Comparison of ENCODE assay signal across 8 mouse cellular contexts in genomic region chr7:92876538-92876937, GRCm38 (mm10). TPM values are rescaled to one million over a fixed set of nuclear protein-coding genes. Genes with fewer than 3 reads are reported as not detected.
A peak's percentile ranks its signal among the peaks of the same experiment; 100 is the strongest.
DNase-seq lines count a peak whose midpoint lies in the region; ATAC-seq and TF ChIP-seq lines count a peak whose summit lies in the region.

No protein-coding gene starts in this region.

- H3K4me3 ChIP-seq in kidney, adult 2 months (ENCODE audit: insufficient read depth, low read depth, low read length): peak overlapping the region; percentile 21; the same call in 1 of the 2 replicates
- H3K4me3 ChIP-seq in intestine, embryonic 15.5 days (replicated peaks): peak overlapping the region; percentile 21
- no peak overlapping the region for H3K4me3 ChIP-seq in midbrain, postnatal 0 days (ENCODE audit: low read depth, low read length)

- TF ChIP-seq CTCF in kidney, adult 2 months (conservative IDR thresholded peaks at IDR 0.05; ENCODE audit: insufficient read depth, insufficient read length, low read depth, low read length): no peak
- TF ChIP-seq CTCF in midbrain, postnatal 0 days (IDR thresholded peaks at IDR 0.05): no peak

- H3K36me3 ChIP-seq in kidney, adult 2 months (ENCODE audit: control insufficient read depth, insufficient read depth, low read length): no peaks in the 10 kb centered on the region
- H3K36me3 ChIP-seq in intestine, embryonic 15.5 days: no peaks in the 10 kb centered on the region
- no peaks in the 10 kb centered on the region for H3K36me3 ChIP-seq in midbrain, postnatal 0 days (ENCODE audit: insufficient read depth, low read length)

- H3K9ac ChIP-seq in intestine, embryonic 15.5 days: 0 out of 2 replicates have a peak overlapping the region, but pooled peaks have one; percentile 13
- no peak overlapping the region for H3K9ac ChIP-seq in midbrain, postnatal 0 days (replicated peaks; ENCODE audit: low read length, poor library complexity, severe bottlenecking)

- no peak for ATAC-seq in intestine, embryonic 15.5 days
- no peak for ATAC-seq in midbrain, postnatal 0 days (ENCODE audit: low FRiP score)
- ATAC-seq in activated CD4-positive, CD25-positive, alpha-beta regulatory T cell, adult 4 months: no peak

- TF ChIP-seq POLR2A in kidney, adult 2 months (IDR thresholded peaks at IDR 0.05; ENCODE audit: low read depth, low read length): no peak

- H3K9me3 ChIP-seq in intestine, embryonic 15.5 days: no peaks in the 10 kb centered on the region
- no peaks in the 10 kb centered on the region for H3K9me3 ChIP-seq in midbrain, postnatal 0 days (ENCODE audit: low read length)

- 15% methylated on average over 7 of the region's 7 CpGs for WGBS in kidney, adult 2 months
- WGBS in intestine, embryonic 15.5 days: 29% methylated on average over 7 of the region's 7 CpGs
- WGBS in midbrain, postnatal 0 days: 46% methylated on average over 7 of the region's 7 CpGs

- H3K4me2 ChIP-seq in intestine, embryonic 15.5 days (replicated peaks): peak overlapping the region; percentile 83
- H3K4me2 ChIP-seq in midbrain, postnatal 0 days (ENCODE audit: low read depth, low read length, poor library complexity, severe bottlenecking): peak overlapping the region; percentile 10; the same call in 1 of the 2 replicates

- peaks cover 20% of the 10 kb centered on the region; the same call in 1 of the 2 replicates for H3K4me1 ChIP-seq in kidney, adult 2 months (ENCODE audit: control insufficient read depth, insufficient read depth, low read length)
- H3K4me1 ChIP-seq in intestine, embryonic 15.5 days (replicated peaks): no peaks in the 10 kb centered on the region; the same call in 1 of the 2 replicates
- 0 out of 2 replicates have a peak, but pooled peaks cover 4% of the 10 kb centered on the region for H3K4me1 ChIP-seq in midbrain, postnatal 0 days (ENCODE audit: insufficient read depth, low read length)

- H3K27me3 ChIP-seq in kidney, adult 2 months (replicated peaks; ENCODE audit: control insufficient read depth, insufficient read depth, low read length): no peaks in the 10 kb centered on the region
- H3K27me3 ChIP-seq in intestine, embryonic 15.5 days (replicated peaks): no peaks in the 10 kb centered on the region
- no peaks in the 10 kb centered on the region for H3K27me3 ChIP-seq in midbrain, postnatal 0 days (ENCODE audit: insufficient read depth, low read length)

- intact Hi-C loops in left cerebral cortex, postnatal 4 days (cut with DNase I): loop anchor here (5.0 kb wide), 2 partner anchors 86 to 221 kb away; no protein-coding TSS in a partner anchor

- DNase-seq in kidney, adult 2 months: peak; percentile 22
- no peak for DNase-seq in kidney, adult 18-20 months
- peak; percentile 39 for DNase-seq in embryo, embryonic 10.5 days (ENCODE audit: low spot score)
- DNase-seq in midbrain, postnatal 0 days (ENCODE audit: low spot score): no peak
- DNase-seq in adipocyte (ENCODE audit: low spot score): no peak
- DNase-seq in left cerebral cortex, postnatal 4 days: no peak

- H3K27ac ChIP-seq in kidney, adult 2 months (ENCODE audit: insufficient read depth, low read depth, low read length): peak overlapping the region; percentile 70
- H3K27ac ChIP-seq in intestine, embryonic 15.5 days: 0 out of 2 replicates have a peak overlapping the region, but pooled peaks have one; percentile 22
- no peak overlapping the region for H3K27ac ChIP-seq in midbrain, postnatal 0 days (ENCODE audit: low read depth, low read length)

RNA-seq across cellular contexts. Expression of gene Prcp, which starts 2.3 kb away (rescaled TPM):
- polyA plus RNA-seq in kidney, adult 2 months (2012; rRNA removed): 37.2 TPM in 2 replicates
- polyA plus RNA-seq in intestine, embryonic 15.5 days (2015; fragmentation: Nextera tagmentation; extraction: Ambion mirVana): 22.3 and 22.7 TPM in 2 replicates
- 20.1 and 22.1 TPM in 2 replicates for total RNA-seq in midbrain, postnatal 0 days (2014; rRNA removed)
- 12.8 and 14.3 TPM in 2 replicates for polyA plus RNA-seq in midbrain, postnatal 0 days (2015; fragmentation: Nextera tagmentation; extraction: Ambion mirVana)
- total RNA-seq in left cerebral cortex, postnatal 4 days (2021): 10 to 100 TPM; 17.5 to 20.9 TPM
- polyA plus RNA-seq in activated CD4-positive, CD25-positive, alpha-beta regulatory T cell, adult 4 months (2017; shearing (Covaris generic)): 10 to 100 TPM; 16.3 to 22.9 TPM

RNA-seq across cellular contexts. Expression of gene Ddias, which starts 2.5 kb away (rescaled TPM):
- polyA plus RNA-seq in kidney, adult 2 months (2012; rRNA removed): 0.06 and 0.08 TPM in 2 replicates
- polyA plus RNA-seq in intestine, embryonic 15.5 days (2015; fragmentation: Nextera tagmentation; extraction: Ambion mirVana): 9.4 and 12.1 TPM in 2 replicates
- 3.4 and 3.7 TPM in 2 replicates for total RNA-seq in midbrain, postnatal 0 days (2014; rRNA removed)
- 2.2 and 2.4 TPM in 2 replicates for polyA plus RNA-seq in midbrain, postnatal 0 days (2015; fragmentation: Nextera tagmentation; extraction: Ambion mirVana)
- total RNA-seq in left cerebral cortex, postnatal 4 days (2021): 1 to 10 TPM; 3.0 to 4.5 TPM
- polyA plus RNA-seq in activated CD4-positive, CD25-positive, alpha-beta regulatory T cell, adult 4 months (2017; shearing (Covaris generic)): 1 to 10 TPM; 3.1 to 4.2 TPM

Comparison
In these comparisons a context has a peak if more than half of its experiments do, and no peak if none do; other contexts are left out.
1. DNase-seq: peak in kidney, adult 2 months (single experiment) and embryo, embryonic 10.5 days (single experiment); none in kidney, adult 18-20 months (single experiment), midbrain, postnatal 0 days (single experiment), adipocyte (single experiment) and left cerebral cortex, postnatal 4 days (single experiment).